Comparison of ENCODE assay signal across 9 mouse cellular contexts in genomic region chr12:112808212-112808586, GRCm38 (mm10). TPM values are rescaled to one million over a fixed set of nuclear protein-coding genes. Genes with fewer than 3 reads are reported as not detected.
DNase-seq lines count a peak whose midpoint lies in the region; ATAC-seq and TF ChIP-seq lines count a peak whose summit lies in the region.
"Had no signal": no experiment of that assay in that cellular context is flagged by ENCODE, and none has a peak within 500 bp of the region (broad histone marks: within the 10 kb centered on the region; RNA-seq: fewer than 3 reads in every experiment).

No protein-coding gene starts in this region.

- H3K27me3 ChIP-seq in cerebellum, adult 2 months (ENCODE audit: control insufficient read depth, insufficient read depth, low read length), result no peaks in the 10 kb centered on the region
- H3K27me3 ChIP-seq in megakaryocyte, embryonic 14.5 days (replicated peaks), result peaks cover 28% of the 10 kb centered on the region
- H3K27me3 ChIP-seq in liver, embryonic 12.5 days (replicated peaks), result peaks cover 83% of the 10 kb centered on the region

- H3K4me2 ChIP-seq in liver, embryonic 12.5 days, result peak overlapping the region; percentile 89

- H3K9ac ChIP-seq in liver, embryonic 12.5 days, result no peak overlapping the region

- no peak for ATAC-seq in megakaryocyte, adult 5-6 weeks (ENCODE audit: poor library complexity, severe bottlenecking)
- peak; percentile 1; the same call in 1 of the 2 replicates for ATAC-seq in liver, embryonic 12.5 days

- peaks cover 28% of the 10 kb centered on the region for H3K36me3 ChIP-seq in megakaryocyte, embryonic 14.5 days (replicated peaks; ENCODE audit: low read length)
- no peaks in the 10 kb centered on the region for H3K36me3 ChIP-seq in liver, embryonic 12.5 days

- TF ChIP-seq POLR2A in cerebellum, adult 2 months (IDR thresholded peaks at IDR 0.05; ENCODE audit: borderline replicate concordance, insufficient read depth, low read length), result no peak

- peak overlapping the region; percentile 84 for H3K4me3 ChIP-seq in cerebellum, adult 2 months (replicated peaks; ENCODE audit: insufficient read depth, low read depth, low read length)
- H3K4me3 ChIP-seq in megakaryocyte, embryonic 14.5 days (replicated peaks), result peak overlapping the region; percentile 97
- H3K4me3 ChIP-seq in liver, embryonic 12.5 days, result peak overlapping the region; percentile 62

- H3K9me3 ChIP-seq in megakaryocyte, embryonic 14.5 days, result no peaks in the 10 kb centered on the region
- no peaks in the 10 kb centered on the region for H3K9me3 ChIP-seq in liver, embryonic 12.5 days (replicated peaks)

- TF ChIP-seq CTCF in cerebellum, adult 2 months (IDR thresholded peaks at IDR 0.05; ENCODE audit: borderline replicate concordance, insufficient read depth, low read depth, low read length), result no peak

- peaks cover 11% of the 10 kb centered on the region for H3K4me1 ChIP-seq in cerebellum, adult 2 months (ENCODE audit: control insufficient read depth, insufficient read depth, low read length)
- peaks cover 80% of the 10 kb centered on the region for H3K4me1 ChIP-seq in megakaryocyte, embryonic 14.5 days
- H3K4me1 ChIP-seq in liver, embryonic 12.5 days, result peaks cover 20% of the 10 kb centered on the region

- peak overlapping the region; percentile 86 for H3K27ac ChIP-seq in cerebellum, adult 2 months (ENCODE audit: insufficient read depth, low read length)
- H3K27ac ChIP-seq in liver, embryonic 12.5 days, result no peak overlapping the region

- 36% methylated on average over 5 of the region's 5 CpGs for WGBS in cerebellum, adult 2 months
- WGBS in liver, embryonic 12.5 days (ENCODE audit: insufficient replicate concordance), result 68% methylated on average over 5 of the region's 5 CpGs

- DNase-seq in cerebellum, adult 2 months, result no peak
- DNase-seq in cerebellum, postnatal 14 days, result no peak
- no peak for DNase-seq in retina, embryonic 14.5 days (ENCODE audit: low spot score)
- DNase-seq in thymus, postnatal 25 days, result no peak
- no peak for DNase-seq in adrenal gland, adult 8-10 months

RNA-seq across cellular contexts. Expression of gene Clba1, which starts 0.5 kb away (rescaled TPM):
- polyA plus RNA-seq in cerebellum, adult 2 months (2012; rRNA removed), result 6.5 and 7.6 TPM in 2 replicates
- 8.2 and 25.4 TPM in 2 replicates for polyA plus RNA-seq in megakaryocyte, embryonic 14.5 days (2012; ENCODE audit: insufficient read depth, low replicate concordance)
- total RNA-seq in megakaryocyte, adult 5-6 weeks (2015), result 0.16 and 0.32 TPM in 2 replicates
- 0.40 and 0.69 TPM in 2 replicates for total RNA-seq in megakaryocyte, adult 5-6 weeks (2017)
- polyA plus RNA-seq in liver, embryonic 12.5 days (2016; fragmentation: Nextera tagmentation; extraction: Ambion mirVana), result 1.1 and 1.2 TPM in 2 replicates
- total RNA-seq in adrenal gland, adult 8-10 months (2022), result 10 to 100 TPM; 10.6 to 16.1 (median 14.0) TPM

RNA-seq across cellular contexts. Expression of gene Ahnak2, which starts 5.7 kb away (rescaled TPM):
- polyA plus RNA-seq in cerebellum, adult 2 months (2012; rRNA removed), result 11.0 and 14.7 TPM in 2 replicates
- 3.3 TPM in 1 of 2 replicates, not detected in the other for polyA plus RNA-seq in megakaryocyte, embryonic 14.5 days (2012; ENCODE audit: insufficient read depth, low replicate concordance)
- not detected in 2 replicates for total RNA-seq in megakaryocyte, adult 5-6 weeks (2015)
- total RNA-seq in megakaryocyte, adult 5-6 weeks (2017), result 0.04 and 0.15 TPM in 2 replicates
- polyA plus RNA-seq in liver, embryonic 12.5 days (2016; fragmentation: Nextera tagmentation; extraction: Ambion mirVana), result 0.13 and 0.23 TPM in 2 replicates
- total RNA-seq in adrenal gland, adult 8-10 months (2022), result 10 to 100 TPM in 3 of 4 experiments, 1 to 10 TPM in 1; 7.6 to 17.7 (median 14.5) TPM
- total RNA-seq: neutrophil, adult 5-6 weeks had no signal

RNA-seq across cellular contexts. Expression of gene Cdca4, which starts 21.0 kb away (rescaled TPM):
- polyA plus RNA-seq in cerebellum, adult 2 months (2012; rRNA removed), result 9.3 and 9.8 TPM in 2 replicates
- polyA plus RNA-seq in megakaryocyte, embryonic 14.5 days (2012; ENCODE audit: insufficient read depth, low replicate concordance), result 3.2 and 11.7 TPM in 2 replicates
- 62.0 and 67.7 TPM in 2 replicates for total RNA-seq in megakaryocyte, adult 5-6 weeks (2015)
- 48.9 and 57.9 TPM in 2 replicates for total RNA-seq in megakaryocyte, adult 5-6 weeks (2017)
- polyA plus RNA-seq in liver, embryonic 12.5 days (2016; fragmentation: Nextera tagmentation; extraction: Ambion mirVana), result 82.0 and 86.0 TPM in 2 replicates
- total RNA-seq in adrenal gland, adult 8-10 months (2022), result 10 to 100 TPM; 11.7 to 14.7 (median 13.6) TPM

RNA-seq across cellular contexts. Expression of gene Pld4, which starts 47.7 kb away (rescaled TPM):
- 6.7 and 7.8 TPM in 2 replicates for polyA plus RNA-seq in cerebellum, adult 2 months (2012; rRNA removed)
- 11.4 and 36.3 TPM in 2 replicates for polyA plus RNA-seq in megakaryocyte, embryonic 14.5 days (2012; ENCODE audit: insufficient read depth, low replicate concordance)
- 532 and 545 TPM in 2 replicates for total RNA-seq in megakaryocyte, adult 5-6 weeks (2015)
- 316 and 364 TPM in 2 replicates for total RNA-seq in megakaryocyte, adult 5-6 weeks (2017)
- polyA plus RNA-seq in liver, embryonic 12.5 days (2016; fragmentation: Nextera tagmentation; extraction: Ambion mirVana), result 7.9 and 8.0 TPM in 2 replicates
- total RNA-seq in adrenal gland, adult 8-10 months (2022), result 10 to 100 TPM in 3 of 4 experiments, 1 to 10 TPM in 1; 9.1 to 21.7 (median 15.5) TPM

RNA-seq across cellular contexts. Expression of gene Gpr132, which starts 59.8 kb away (rescaled TPM):
- 0.05 and 0.08 TPM in 2 replicates for polyA plus RNA-seq in cerebellum, adult 2 months (2012; rRNA removed)
- 1.2 TPM in 1 of 2 replicates, not detected in the other for polyA plus RNA-seq in megakaryocyte, embryonic 14.5 days (2012; ENCODE audit: insufficient read depth, low replicate concordance)
- 20.0 and 25.8 TPM in 2 replicates for total RNA-seq in megakaryocyte, adult 5-6 weeks (2015)
- total RNA-seq in megakaryocyte, adult 5-6 weeks (2017), result 7.6 and 10.7 TPM in 2 replicates
- polyA plus RNA-seq in liver, embryonic 12.5 days (2016; fragmentation: Nextera tagmentation; extraction: Ambion mirVana), result 0.32 and 0.61 TPM in 2 replicates
- total RNA-seq in adrenal gland, adult 8-10 months (2022), result under 1 TPM; 0.42 to 0.80 (median 0.56) TPM
